Mouse (Mus musculus): ENCODE measurements around the gene Il4ra. TPM values are rescaled to one million over a fixed set of nuclear protein-coding genes. Genes with fewer than 3 reads are reported as not detected.

Il4ra gene
- polyA plus RNA-seq, 1 experiment from 2014 or later: 2.5 TPM

DNA sequence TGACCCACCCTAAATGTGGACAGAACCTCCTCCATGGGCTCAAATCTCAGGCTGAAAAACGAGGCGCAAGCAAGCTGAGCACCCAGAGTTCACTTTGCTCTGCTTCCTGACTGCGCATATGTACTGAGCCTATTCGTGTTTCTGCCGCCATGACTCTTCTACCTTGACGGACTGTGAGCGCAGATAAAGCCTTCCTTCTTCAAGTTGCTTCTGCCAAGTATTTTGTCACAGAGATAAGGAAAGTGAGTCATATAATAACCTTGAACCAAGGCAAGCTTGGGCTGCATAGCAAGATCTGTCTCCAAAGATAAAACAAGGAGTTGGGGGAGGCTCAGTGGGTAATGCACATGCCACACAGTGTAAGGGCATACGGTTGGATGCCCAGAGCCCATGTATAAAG, 35.2 kb upstream of the Il4ra start:
- Histone ChIP-seq H3K9ac (ENCODE audit: low read depth, low read length) (no peak overlapping the region), H3K27ac (ENCODE audit: low read depth, low read length) (no peak overlapping the region), H3K9me3 (ENCODE audit: control insufficient read depth, low read length) (no peaks in the 10 kb centered on the region), H3K4me1 (replicated peaks; ENCODE audit: control insufficient read depth, insufficient read depth, low read length) (no peaks in the 10 kb centered on the region), H3K36me3 (ENCODE audit: control insufficient read depth, insufficient read depth, low read length) (no peaks in the 10 kb centered on the region), H3K4me2 (replicated peaks; ENCODE audit: low read depth, low read length) (no peak overlapping the region), H3K27me3 (ENCODE audit: control insufficient read depth, insufficient read depth, low read length) (no peaks in the 10 kb centered on the region), H3K4me3 (ENCODE audit: low read depth, low read length) (no peak overlapping the region)
- DNase-seq (ENCODE audit: low spot score) (no peak), ATAC-seq (ENCODE audit: low FRiP score) (no peak)
- 88% methylated on average over 8 of the region's 8 CpGs for WGBS

DNA sequence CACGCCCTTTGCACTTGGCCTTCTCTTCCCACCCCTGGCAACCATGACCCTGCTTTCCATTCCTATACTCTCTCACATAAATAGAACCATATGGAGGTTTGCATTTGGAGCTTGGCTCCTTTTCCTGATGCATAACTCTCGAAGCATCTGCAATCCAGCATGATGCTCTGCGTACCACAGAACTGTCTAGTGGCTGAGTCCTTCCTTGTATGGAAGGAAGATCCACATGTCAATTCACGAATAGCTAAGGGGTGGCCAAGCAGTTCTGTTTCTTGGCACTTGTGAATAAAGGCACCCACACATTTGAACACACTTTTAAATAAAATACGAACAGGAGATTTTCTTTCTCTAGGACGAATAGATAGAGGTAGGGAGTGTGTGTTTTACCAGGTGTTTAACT, 34.5 kb upstream of the Il4ra start:
- H3K27ac ChIP-seq (ENCODE audit: low read depth, low read length): no peak overlapping the region
- H3K4me2 ChIP-seq (replicated peaks; ENCODE audit: low read depth, low read length): no peak overlapping the region
- H3K27me3 ChIP-seq (ENCODE audit: control insufficient read depth, insufficient read depth, low read length): no peaks in the 10 kb centered on the region
- H3K36me3 ChIP-seq (ENCODE audit: control insufficient read depth, insufficient read depth, low read length): no peaks in the 10 kb centered on the region
- no peak overlapping the region for H3K4me3 ChIP-seq (ENCODE audit: low read depth, low read length)
- no peak for DNase-seq (ENCODE audit: low spot score)
- no peak overlapping the region for H3K9ac ChIP-seq (ENCODE audit: low read depth, low read length)
- 75% methylated on average over 6 of the region's 6 CpGs for WGBS
- H3K9me3 ChIP-seq (ENCODE audit: control insufficient read depth, low read length): no peaks in the 10 kb centered on the region
- H3K4me1 ChIP-seq (replicated peaks; ENCODE audit: control insufficient read depth, insufficient read depth, low read length): no peaks in the 10 kb centered on the region
- no peak for ATAC-seq (ENCODE audit: low FRiP score)

DNA sequence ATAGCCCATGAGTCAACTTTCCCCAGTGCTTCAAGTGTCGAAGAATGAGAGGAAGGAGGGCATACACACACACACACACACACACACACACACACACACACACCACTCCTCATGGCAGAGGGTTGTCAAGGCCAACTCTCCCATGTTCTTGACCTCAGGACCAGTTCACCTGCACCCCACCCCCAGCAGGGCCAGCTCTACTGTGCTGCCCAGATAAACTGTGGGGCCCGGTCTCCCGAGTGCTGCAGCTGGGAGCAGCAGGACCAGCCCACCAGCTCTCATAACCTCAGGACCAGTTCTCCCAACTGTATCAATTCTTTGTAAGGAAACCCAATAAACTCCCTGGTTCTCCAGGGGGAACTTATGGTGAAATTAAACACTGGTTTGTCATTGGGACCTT, 32.2 kb upstream of the Il4ra start:
- no peak overlapping the region for H3K9ac ChIP-seq (ENCODE audit: low read depth, low read length)
- no peaks in the 10 kb centered on the region for H3K9me3 ChIP-seq (ENCODE audit: control insufficient read depth, low read length)
- H3K4me3 ChIP-seq (ENCODE audit: low read depth, low read length): no peak overlapping the region
- no peaks in the 10 kb centered on the region for H3K4me1 ChIP-seq (replicated peaks; ENCODE audit: control insufficient read depth, insufficient read depth, low read length)
- H3K36me3 ChIP-seq (ENCODE audit: control insufficient read depth, insufficient read depth, low read length): no peaks in the 10 kb centered on the region
- 90% methylated on average over 3 of the region's 3 CpGs for WGBS
- no peak overlapping the region for H3K27ac ChIP-seq (ENCODE audit: low read depth, low read length)
- no peak for ATAC-seq (ENCODE audit: low FRiP score)
- no peak for DNase-seq (ENCODE audit: low spot score)
- H3K27me3 ChIP-seq (ENCODE audit: control insufficient read depth, insufficient read depth, low read length): no peaks in the 10 kb centered on the region
- H3K4me2 ChIP-seq (replicated peaks; ENCODE audit: low read depth, low read length): no peak overlapping the region

DNA sequence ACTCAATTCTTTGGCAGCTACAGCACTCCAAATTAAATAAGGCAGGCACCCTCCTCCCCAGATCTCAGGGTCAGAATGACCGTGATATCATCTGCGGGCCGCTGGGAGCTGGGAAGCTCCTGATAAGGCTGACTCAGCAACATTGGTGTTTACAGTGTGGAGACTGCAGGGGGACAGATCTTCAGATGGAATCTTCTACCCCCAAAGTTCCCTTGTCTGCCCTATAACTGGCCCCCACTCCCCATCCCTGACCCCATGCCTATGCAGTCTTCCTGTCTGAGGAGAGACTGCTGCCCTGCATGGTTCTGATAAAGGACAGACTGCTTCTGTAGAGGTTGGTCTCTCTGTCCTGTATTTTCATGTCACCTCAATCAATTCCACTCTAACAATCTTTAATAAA, 28.9 kb upstream of the Il4ra start:
- WGBS: 88% methylated on average over 3 of the region's 3 CpGs

DNA sequence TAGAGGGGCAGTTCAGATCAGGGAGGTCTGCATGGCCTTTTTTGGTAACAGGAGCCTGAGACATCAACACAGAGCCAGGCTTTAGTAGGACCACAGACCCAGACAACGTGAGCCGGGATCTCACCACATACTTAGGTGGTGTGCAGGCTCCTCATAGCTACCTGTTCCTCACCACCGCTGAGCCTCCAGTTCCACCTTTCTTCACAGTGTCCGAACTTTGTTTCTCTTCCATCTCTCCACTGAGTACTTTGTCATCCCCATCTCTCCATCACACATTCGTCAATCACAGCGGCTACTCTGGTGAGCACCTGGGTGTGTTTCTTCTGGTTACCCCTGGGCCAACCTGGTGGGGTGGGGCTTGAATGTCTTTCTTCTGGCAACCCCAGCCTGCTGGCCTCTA, 24.7 kb upstream of the Il4ra start:
- no peaks in the 10 kb centered on the region for H3K27me3 ChIP-seq (ENCODE audit: control insufficient read depth, insufficient read depth, low read length)

More for the DNA sequence above, 28.9 kb upstream of the Il4ra start:
- H3K4me3 ChIP-seq (ENCODE audit: low read depth, low read length): no peak overlapping the region
- no peaks in the 10 kb centered on the region for H3K27me3 ChIP-seq (ENCODE audit: control insufficient read depth, insufficient read depth, low read length)
- H3K36me3 ChIP-seq (ENCODE audit: control insufficient read depth, insufficient read depth, low read length): no peaks in the 10 kb centered on the region
- H3K9ac ChIP-seq (ENCODE audit: low read depth, low read length): no peak overlapping the region
- H3K4me1 ChIP-seq (replicated peaks; ENCODE audit: control insufficient read depth, insufficient read depth, low read length): no peaks in the 10 kb centered on the region
- no peak overlapping the region for H3K4me2 ChIP-seq (replicated peaks; ENCODE audit: low read depth, low read length)
- H3K27ac ChIP-seq (ENCODE audit: low read depth, low read length): no peak overlapping the region
- H3K9me3 ChIP-seq (ENCODE audit: control insufficient read depth, low read length): no peaks in the 10 kb centered on the region
- no peak for ATAC-seq (ENCODE audit: low FRiP score)
- DNase-seq (ENCODE audit: low spot score): no peak

DNA sequence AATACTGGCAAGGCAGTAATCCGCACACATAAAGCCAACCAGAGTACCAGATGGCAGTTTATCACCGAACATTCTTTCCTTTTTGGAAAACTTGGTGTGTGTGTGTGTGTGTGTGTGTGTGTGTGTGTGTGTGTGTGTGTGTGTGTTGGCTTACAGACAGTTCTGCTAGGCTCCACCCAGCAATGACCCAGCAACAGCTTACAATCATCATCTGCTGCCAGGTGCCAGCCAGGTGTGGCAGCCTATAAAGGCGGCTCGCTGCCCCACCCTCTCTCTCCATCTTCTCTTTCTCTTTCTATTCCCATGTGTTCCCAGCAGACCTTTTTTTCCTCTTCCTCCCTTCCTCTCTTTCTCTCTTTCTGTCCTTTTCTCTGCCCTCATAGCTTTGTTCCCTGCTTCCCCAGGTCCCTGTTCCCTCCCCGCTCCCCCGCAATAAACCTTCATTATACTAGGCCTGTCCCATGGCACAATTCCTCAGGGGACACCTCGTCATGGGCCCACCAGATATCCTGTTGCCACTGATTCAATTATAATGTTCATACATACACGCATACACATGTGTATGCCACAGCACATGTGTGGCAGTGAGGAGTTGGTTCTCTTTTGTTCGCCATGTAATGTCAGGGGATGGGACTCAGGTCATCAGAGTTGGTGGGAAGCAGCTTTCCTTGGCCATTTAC, 23.9 kb upstream of the Il4ra start:
- 91% methylated on average over 9 of the region's 9 CpGs for WGBS

More for the DNA sequence above, 24.7 kb upstream of the Il4ra start:
- no peak for ATAC-seq (ENCODE audit: low FRiP score)
- Histone ChIP-seq H3K27ac (ENCODE audit: low read depth, low read length) (no peak overlapping the region), H3K9me3 (ENCODE audit: control insufficient read depth, low read length) (no peaks in the 10 kb centered on the region), H3K9ac (ENCODE audit: low read depth, low read length) (no peak overlapping the region), H3K4me1 (replicated peaks; ENCODE audit: control insufficient read depth, insufficient read depth, low read length) (no peaks in the 10 kb centered on the region), H3K4me3 (ENCODE audit: low read depth, low read length) (no peak overlapping the region), H3K4me2 (replicated peaks; ENCODE audit: low read depth, low read length) (no peak overlapping the region), H3K36me3 (ENCODE audit: control insufficient read depth, insufficient read depth, low read length) (no peaks in the 10 kb centered on the region)
- WGBS: 93% methylated on average over 6 of the region's 6 CpGs
- DNase-seq (ENCODE audit: low spot score): no peak

DNA sequence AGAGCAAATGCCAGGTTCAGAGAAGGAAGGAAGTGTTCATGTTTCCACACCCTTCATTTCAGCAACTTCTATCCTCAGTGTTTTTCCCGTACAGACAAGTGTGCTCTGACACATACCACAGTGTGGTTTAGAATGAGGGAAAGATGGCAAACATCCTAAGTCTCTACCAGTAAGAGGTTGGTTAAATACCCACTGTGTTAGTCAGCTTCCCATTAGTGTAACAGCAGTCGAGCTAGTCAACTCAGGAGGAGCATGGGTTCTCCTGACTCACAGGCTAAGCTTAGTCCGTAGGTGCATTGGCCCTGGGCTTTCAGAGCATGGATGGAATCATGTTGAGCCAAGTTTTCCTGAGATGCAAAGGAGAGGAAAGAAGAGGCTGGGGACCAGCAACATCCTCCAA, 12.6 kb upstream of the Il4ra start:
- DNase-seq (ENCODE audit: low spot score) (no peak), ATAC-seq (ENCODE audit: low FRiP score) (no peak)
- Histone ChIP-seq H3K9ac (ENCODE audit: low read depth, low read length) (no peak overlapping the region), H3K27me3 (ENCODE audit: control insufficient read depth, insufficient read depth, low read length) (no peaks in the 10 kb centered on the region), H3K4me2 (replicated peaks; ENCODE audit: low read depth, low read length) (no peak overlapping the region), H3K9me3 (ENCODE audit: control insufficient read depth, low read length) (no peaks in the 10 kb centered on the region; the same call in 1 of the 2 replicates), H3K4me3 (ENCODE audit: low read depth, low read length) (no peak overlapping the region), H3K36me3 (ENCODE audit: control insufficient read depth, insufficient read depth, low read length) (no peaks in the 10 kb centered on the region), H3K4me1 (replicated peaks; ENCODE audit: control insufficient read depth, insufficient read depth, low read length) (no peaks in the 10 kb centered on the region), H3K27ac (ENCODE audit: low read depth, low read length) (no peak overlapping the region)
- 96% methylated on average over 3 of the region's 3 CpGs for WGBS

More for the DNA sequence above, 23.9 kb upstream of the Il4ra start:
- Histone ChIP-seq H3K4me1 (replicated peaks; ENCODE audit: control insufficient read depth, insufficient read depth, low read length) (no peaks in the 10 kb centered on the region), H3K36me3 (ENCODE audit: control insufficient read depth, insufficient read depth, low read length) (no peaks in the 10 kb centered on the region), H3K9ac (ENCODE audit: low read depth, low read length) (no peak overlapping the region), H3K4me3 (ENCODE audit: low read depth, low read length) (no peak overlapping the region), H3K4me2 (replicated peaks; ENCODE audit: low read depth, low read length) (no peak overlapping the region), H3K27me3 (ENCODE audit: control insufficient read depth, insufficient read depth, low read length) (no peaks in the 10 kb centered on the region), H3K27ac (ENCODE audit: low read depth, low read length) (no peak overlapping the region), H3K9me3 (ENCODE audit: control insufficient read depth, low read length) (no peaks in the 10 kb centered on the region)
- DNase-seq (ENCODE audit: low spot score) (no peak), ATAC-seq (ENCODE audit: low FRiP score) (no peak)

DNA sequence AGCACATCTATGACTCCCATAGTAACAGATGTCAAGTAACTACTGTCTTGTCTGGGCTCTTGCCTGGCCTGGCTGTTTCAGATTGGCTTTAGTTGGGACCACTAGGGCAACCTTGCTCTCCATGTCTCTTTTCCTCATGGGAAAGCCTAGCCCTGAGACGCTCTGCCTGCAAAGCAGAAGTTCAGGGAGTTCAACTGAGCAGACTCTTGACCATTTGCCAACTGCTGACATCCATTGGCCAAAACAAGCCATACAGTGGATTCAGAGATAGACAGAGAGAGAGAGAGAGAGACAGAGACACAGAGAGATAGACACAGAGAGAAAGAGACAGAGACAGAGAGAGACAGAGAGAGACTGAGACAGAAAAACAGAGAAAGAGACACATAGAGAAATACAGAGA, 10.9 kb upstream of the Il4ra start:
- Histone ChIP-seq H3K36me3 (ENCODE audit: control insufficient read depth, insufficient read depth, low read length) (no peaks in the 10 kb centered on the region), H3K4me2 (replicated peaks; ENCODE audit: low read depth, low read length) (no peak overlapping the region), H3K4me3 (ENCODE audit: low read depth, low read length) (no peak overlapping the region), H3K4me1 (replicated peaks; ENCODE audit: control insufficient read depth, insufficient read depth, low read length) (no peaks in the 10 kb centered on the region), H3K27me3 (ENCODE audit: control insufficient read depth, insufficient read depth, low read length) (no peaks in the 10 kb centered on the region), H3K27ac (ENCODE audit: low read depth, low read length) (no peak overlapping the region), H3K9ac (ENCODE audit: low read depth, low read length) (no peak overlapping the region), H3K9me3 (ENCODE audit: control insufficient read depth, low read length) (no peaks in the 10 kb centered on the region)
- DNase-seq (ENCODE audit: low spot score): no peak
- no peak for ATAC-seq (ENCODE audit: low FRiP score)
- 89% methylated on average over 1 of the region's 1 CpGs for WGBS

DNA sequence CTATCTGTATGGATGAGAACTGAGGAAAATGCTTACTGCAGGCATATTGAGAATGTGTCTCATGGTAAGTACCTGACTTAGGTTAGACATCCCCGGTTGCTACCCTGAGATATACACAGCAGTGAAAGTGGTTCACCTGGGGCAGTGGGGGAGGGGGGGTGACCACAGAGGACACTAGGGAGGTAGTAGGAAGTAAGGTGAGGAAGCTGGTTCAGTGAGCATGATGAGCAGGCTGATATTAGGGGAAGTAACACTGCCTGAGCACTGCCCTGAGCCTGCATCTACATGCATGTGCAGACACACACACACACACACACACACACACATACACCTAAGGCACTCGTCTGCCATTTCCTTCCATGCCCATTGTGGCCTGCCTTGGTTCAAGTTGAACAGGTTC, 10.1 kb upstream of the Il4ra start:
- no peak overlapping the region for H3K4me2 ChIP-seq (replicated peaks; ENCODE audit: low read depth, low read length)
- no peak overlapping the region for H3K9ac ChIP-seq (ENCODE audit: low read depth, low read length)
- H3K27me3 ChIP-seq (ENCODE audit: control insufficient read depth, insufficient read depth, low read length): no peaks in the 10 kb centered on the region
- no peak overlapping the region for H3K4me3 ChIP-seq (ENCODE audit: low read depth, low read length)
- 87% methylated on average over 2 of the region's 2 CpGs for WGBS
- no peak for ATAC-seq (ENCODE audit: low FRiP score)
- H3K4me1 ChIP-seq (replicated peaks; ENCODE audit: control insufficient read depth, insufficient read depth, low read length): no peaks in the 10 kb centered on the region
- H3K36me3 ChIP-seq (ENCODE audit: control insufficient read depth, insufficient read depth, low read length): no peaks in the 10 kb centered on the region
- H3K9me3 ChIP-seq (ENCODE audit: control insufficient read depth, low read length): no peaks in the 10 kb centered on the region
- no peak for DNase-seq (ENCODE audit: low spot score)
- H3K27ac ChIP-seq (ENCODE audit: low read depth, low read length): no peak overlapping the region

Data from hindbrain, embryonic 11.5 days (tissue).